ENCODE assay signal across 8 mouse cellular contexts in genomic region chr11:4261188-4261494, GRCm38 (mm10). TPM values are rescaled to one million over a fixed set of nuclear protein-coding genes. Genes with fewer than 3 reads are reported as not detected.
DNase-seq lines count a peak whose midpoint lies in the region; ATAC-seq lines count a peak whose summit lies in the region.

No protein-coding gene starts in this region.

- H3K9me3 ChIP-seq in neural tube, embryonic 15.5 days (replicated peaks), result no peaks in the 10 kb centered on the region
- H3K9me3 ChIP-seq in embryonic facial prominence, embryonic 10.5 days, result no peaks in the 10 kb centered on the region
- no peaks in the 10 kb centered on the region for H3K9me3 ChIP-seq in intestine, embryonic 15.5 days
- no peaks in the 10 kb centered on the region for H3K9me3 ChIP-seq in liver, embryonic 11.5 days (ENCODE audit: control insufficient read depth, low read length)

- WGBS in neural tube, embryonic 15.5 days, result 47% methylated on average over 7 of the region's 7 CpGs
- 51% methylated on average over 7 of the region's 7 CpGs for WGBS in embryonic facial prominence, embryonic 10.5 days
- 55% methylated on average over 7 of the region's 7 CpGs for WGBS in intestine, embryonic 15.5 days
- WGBS in liver, embryonic 11.5 days, result 34% methylated on average over 7 of the region's 7 CpGs

- H3K36me3 ChIP-seq in neural tube, embryonic 15.5 days, result no peaks in the 10 kb centered on the region
- H3K36me3 ChIP-seq in embryonic facial prominence, embryonic 10.5 days (replicated peaks), result no peaks in the 10 kb centered on the region
- no peaks in the 10 kb centered on the region for H3K36me3 ChIP-seq in intestine, embryonic 15.5 days
- H3K36me3 ChIP-seq in liver, embryonic 11.5 days (ENCODE audit: control insufficient read depth, insufficient read depth, low read length), result no peaks in the 10 kb centered on the region

- H3K4me2 ChIP-seq in neural tube, embryonic 15.5 days, result no peak overlapping the region
- no peak overlapping the region for H3K4me2 ChIP-seq in intestine, embryonic 15.5 days (replicated peaks)
- no peak overlapping the region; the same call in 1 of the 2 replicates for H3K4me2 ChIP-seq in liver, embryonic 11.5 days

- peaks cover 26% of the 10 kb centered on the region for H3K27me3 ChIP-seq in neural tube, embryonic 15.5 days (replicated peaks)
- peaks cover 56% of the 10 kb centered on the region for H3K27me3 ChIP-seq in embryonic facial prominence, embryonic 10.5 days (replicated peaks; ENCODE audit: low read depth, poor library complexity, severe bottlenecking)
- peaks cover 7% of the 10 kb centered on the region; the same call in 1 of the 2 replicates for H3K27me3 ChIP-seq in intestine, embryonic 15.5 days (replicated peaks)
- peaks cover 17% of the 10 kb centered on the region for H3K27me3 ChIP-seq in liver, embryonic 11.5 days (replicated peaks; ENCODE audit: control insufficient read depth, insufficient read depth, low read length)

- no peak for ATAC-seq in neural tube, embryonic 15.5 days (ENCODE audit: low FRiP score)
- ATAC-seq in intestine, embryonic 15.5 days, result no peak
- peak; percentile 26; the same call in 1 of the 2 replicates for ATAC-seq in liver, embryonic 11.5 days (replicated peaks; ENCODE audit: low FRiP score)
- no peak for ATAC-seq in erythroid progenitor cell, adult 5-6 weeks (replicated peaks; ENCODE audit: low FRiP score, poor library complexity, severe bottlenecking)

- peak; percentile 44 for DNase-seq in neural tube, embryonic 10.5 days (ENCODE audit: extremely low spot score, low spot score)
- peak; percentile 43 to 64 for DNase-seq in adrenal gland, adult 18-20 months (ENCODE audit: low spot score in 2 of 2)
- peak; percentile 60 for DNase-seq in embryonic facial prominence, embryonic 10.5 days (ENCODE audit: low spot score)
- DNase-seq in liver, embryonic 11.5 days (ENCODE audit: low spot score), result no peak
- DNase-seq in natural killer cell, adult 2 months (ENCODE audit: low spot score in 2 of 2), result peak; percentile 57 to 68

- no peak overlapping the region for H3K4me3 ChIP-seq in neural tube, embryonic 15.5 days (replicated peaks)
- no peak overlapping the region for H3K4me3 ChIP-seq in embryonic facial prominence, embryonic 10.5 days
- no peak overlapping the region for H3K4me3 ChIP-seq in intestine, embryonic 15.5 days (replicated peaks)
- no peak overlapping the region for H3K4me3 ChIP-seq in liver, embryonic 11.5 days (ENCODE audit: low read depth, low read length)

- no peak overlapping the region for H3K27ac ChIP-seq in neural tube, embryonic 15.5 days (replicated peaks)
- H3K27ac ChIP-seq in embryonic facial prominence, embryonic 10.5 days (replicated peaks), result no peak overlapping the region
- H3K27ac ChIP-seq in intestine, embryonic 15.5 days, result peak overlapping the region; percentile 45; the same call in 1 of the 2 replicates
- H3K27ac ChIP-seq in liver, embryonic 11.5 days (ENCODE audit: low read depth, low read length), result no peak overlapping the region

- H3K4me1 ChIP-seq in neural tube, embryonic 15.5 days, result peaks cover 23% of the 10 kb centered on the region
- peaks cover 45% of the 10 kb centered on the region for H3K4me1 ChIP-seq in embryonic facial prominence, embryonic 10.5 days
- H3K4me1 ChIP-seq in intestine, embryonic 15.5 days (replicated peaks), result peaks cover 70% of the 10 kb centered on the region
- peaks cover 16% of the 10 kb centered on the region for H3K4me1 ChIP-seq in liver, embryonic 11.5 days (replicated peaks; ENCODE audit: control insufficient read depth, insufficient read depth, low read length)

- H3K9ac ChIP-seq in neural tube, embryonic 15.5 days (replicated peaks), result no peak overlapping the region
- no peak overlapping the region for H3K9ac ChIP-seq in intestine, embryonic 15.5 days
- H3K9ac ChIP-seq in liver, embryonic 11.5 days (ENCODE audit: low read depth, low read length), result no peak overlapping the region

RNA-seq across cellular contexts. Expression of gene Lif, which starts 3.8 kb away (rescaled TPM):
- polyA plus RNA-seq in neural tube, embryonic 15.5 days (2015; fragmentation: Nextera tagmentation; extraction: Ambion mirVana), result 0.04 and 0.11 TPM in 2 replicates
- total RNA-seq in adrenal gland, adult 18-20 months (2021), result under 1 TPM; 0.07 to 0.86 TPM
- polyA plus RNA-seq in embryonic facial prominence, embryonic 10.5 days (2016; fragmentation: Nextera tagmentation; extraction: Ambion mirVana), result 0.09 and 0.36 TPM in 2 replicates
- 0.62 and 0.92 TPM in 2 replicates for polyA plus RNA-seq in intestine, embryonic 15.5 days (2015; fragmentation: Nextera tagmentation; extraction: Ambion mirVana)
- 0.06 TPM in 1 of 2 replicates, not detected in the other for polyA plus RNA-seq in liver, embryonic 11.5 days (2014; fragmentation: Nextera tagmentation; extraction: Ambion mirVana)
- total RNA-seq in erythroid progenitor cell, adult 5-6 weeks (2015; ENCODE audit: low replicate concordance), result not detected in 2 replicates
- total RNA-seq in erythroid progenitor cell, adult 5-6 weeks (2017; ENCODE audit: low replicate concordance), result 0.39 TPM in 1 of 2 replicates, not detected in the other

RNA-seq across cellular contexts. Expression of gene Osm, which starts 24.9 kb away (rescaled TPM):
- polyA plus RNA-seq in neural tube, embryonic 15.5 days (2015; fragmentation: Nextera tagmentation; extraction: Ambion mirVana), result 0.73 TPM in 1 of 2 replicates, not detected in the other
- total RNA-seq in adrenal gland, adult 18-20 months (2021), result under 1 TPM in 1 of 2 experiments, not detected in 1; 0.16 TPM
- not detected in 2 replicates for polyA plus RNA-seq in embryonic facial prominence, embryonic 10.5 days (2016; fragmentation: Nextera tagmentation; extraction: Ambion mirVana)
- 0.20 and 0.26 TPM in 2 replicates for polyA plus RNA-seq in intestine, embryonic 15.5 days (2015; fragmentation: Nextera tagmentation; extraction: Ambion mirVana)
- polyA plus RNA-seq in liver, embryonic 11.5 days (2014; fragmentation: Nextera tagmentation; extraction: Ambion mirVana), result 0.32 and 0.33 TPM in 2 replicates
- 2.2 and 4.6 TPM in 2 replicates for total RNA-seq in erythroid progenitor cell, adult 5-6 weeks (2015; ENCODE audit: low replicate concordance)
- 3.7 and 4.3 TPM in 2 replicates for total RNA-seq in erythroid progenitor cell, adult 5-6 weeks (2017; ENCODE audit: low replicate concordance)

RNA-seq across cellular contexts. Expression of gene Castor1, which starts 43.1 kb away (rescaled TPM):
- polyA plus RNA-seq in neural tube, embryonic 15.5 days (2015; fragmentation: Nextera tagmentation; extraction: Ambion mirVana), result 5.5 and 17.4 TPM in 2 replicates
- total RNA-seq in adrenal gland, adult 18-20 months (2021), result 1 to 10 TPM; 3.0 to 5.1 TPM
- polyA plus RNA-seq in embryonic facial prominence, embryonic 10.5 days (2016; fragmentation: Nextera tagmentation; extraction: Ambion mirVana), result 2.2 and 2.4 TPM in 2 replicates
- 3.1 and 4.5 TPM in 2 replicates for polyA plus RNA-seq in intestine, embryonic 15.5 days (2015; fragmentation: Nextera tagmentation; extraction: Ambion mirVana)
- 2.0 and 2.4 TPM in 2 replicates for polyA plus RNA-seq in liver, embryonic 11.5 days (2014; fragmentation: Nextera tagmentation; extraction: Ambion mirVana)
- not detected in 2 replicates for total RNA-seq in erythroid progenitor cell, adult 5-6 weeks (2015; ENCODE audit: low replicate concordance)
- 2.6 TPM in 1 of 2 replicates, not detected in the other for total RNA-seq in erythroid progenitor cell, adult 5-6 weeks (2017; ENCODE audit: low replicate concordance)
